Mouse (Mus musculus) heart, embryonic 15.5 days (tissue): ENCODE data around the gene Cenpo. TPM values are rescaled to one million over a fixed set of nuclear protein-coding genes. Genes with fewer than 3 reads are reported as not detected.

Experiments
- ATAC-seq: fragments of 200-750 bp; cut with Nextera tagmentation; replicated peaks from 2 replicates; pipeline ENCODE4 v1.8.0; 2017; ENCODE audit warnings: low read depth, moderate TSS enrichment; ENCODE audit not compliant: insufficient number of reproducible peaks, insufficient read depth, low FRiP score
- H3K27ac ChIP-seq: fragments of 300-500 bp; sonication (generic); 2 replicates; pipeline ENCODE4 v1.5.1; 2015; ENCODE audit warnings: mild to moderate bottlenecking, inconsistent platforms
- H3K27me3 ChIP-seq: fragments of 300-500 bp; sonication (generic); 2 replicates; pipeline ENCODE4 v1.6.1; 2015; ENCODE audit warnings: inconsistent platforms
- H3K36me3 ChIP-seq: fragments of 300-500 bp; sonication (generic); 2 replicates; pipeline ENCODE4 v1.6.1; 2015; ENCODE audit warnings: mild to moderate bottlenecking, inconsistent platforms
- H3K4me1 ChIP-seq: fragments of 300-500 bp; sonication (generic); replicated peaks from 2 replicates; pipeline ENCODE4 v1.6.1; 2015; ENCODE audit warnings: inconsistent platforms
- H3K4me2 ChIP-seq: fragments of 300-500 bp; sonication (generic); 2 replicates; pipeline ENCODE4 v1.6.1; 2015; ENCODE audit warnings: inconsistent platforms, mild to moderate bottlenecking, moderate library complexity
- H3K4me3 ChIP-seq: fragments of 300-500 bp; sonication (generic); 2 replicates; pipeline ENCODE4 v1.5.1; 2015; ENCODE audit warnings: mild to moderate bottlenecking, inconsistent platforms
- H3K9ac ChIP-seq: fragments of 300-500 bp; sonication (generic); 2 replicates; pipeline ENCODE4 v1.6.1; 2015; ENCODE audit warnings: mild to moderate bottlenecking, inconsistent platforms
- H3K9me3 ChIP-seq: fragments of 300-500 bp; sonication (generic); replicated peaks from 2 replicates; pipeline ENCODE4 v1.6.1; 2016; ENCODE audit warnings: inconsistent platforms
- WGBS: fragments of 180-500 bp; shearing (Covaris S2); methylation state at CpG from one replicate; pipeline ENCODE4 v1.1.7; 2015; ENCODE audit warnings: mixed read lengths; 5-methylcytosine and 5-hydroxymethylcytosine counted together
- polyA plus RNA-seq: library from polyadenylated mRNA; unstranded; fragments of >200 nt; fragmentation: Nextera tagmentation; extraction: Ambion mirVana; gene quantifications from 2 replicates; pipeline ENCODE4 v1.2.1, GENCODE M21; 2015

The Cenpo gene
- polyA plus RNA-seq, 1 experiment from 2014 or later: 6.4 TPM

DNA sequence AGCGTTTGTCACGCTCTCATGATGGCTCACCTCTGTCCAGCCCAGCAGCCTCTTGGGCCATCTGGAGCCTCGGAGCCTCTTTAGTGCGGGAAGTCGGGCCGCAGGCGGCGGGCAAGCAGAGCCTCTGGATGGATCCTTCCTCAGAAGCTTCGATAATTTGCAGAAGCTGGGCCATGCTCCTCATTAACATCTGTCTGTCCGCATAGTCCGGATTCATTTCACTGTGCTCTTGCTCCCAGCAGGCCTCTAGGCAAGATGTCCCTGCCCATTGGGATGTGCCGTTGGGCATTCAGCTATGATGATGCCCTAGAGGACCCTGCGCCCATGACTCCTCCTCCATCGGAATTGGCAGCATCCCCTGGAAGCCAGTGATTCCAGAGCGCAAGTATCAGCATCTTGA lies 3.4 kb upstream of the Cenpo start:
- Histone ChIP-seq H3K27me3 (no peaks in the 10 kb centered on the region), H3K36me3 (no peaks in the 10 kb centered on the region; the same call in 1 of the 2 replicates), H3K4me3 (no peak overlapping the region), H3K27ac (no peak overlapping the region), H3K4me1 (peaks cover 20% of the 10 kb centered on the region), H3K9ac (no peak overlapping the region), H3K4me2 (no peak overlapping the region), H3K9me3 (no peaks in the 10 kb centered on the region)
- 90% methylated on average over 15 of the region's 15 CpGs for WGBS
- no peak for ATAC-seq

DNA sequence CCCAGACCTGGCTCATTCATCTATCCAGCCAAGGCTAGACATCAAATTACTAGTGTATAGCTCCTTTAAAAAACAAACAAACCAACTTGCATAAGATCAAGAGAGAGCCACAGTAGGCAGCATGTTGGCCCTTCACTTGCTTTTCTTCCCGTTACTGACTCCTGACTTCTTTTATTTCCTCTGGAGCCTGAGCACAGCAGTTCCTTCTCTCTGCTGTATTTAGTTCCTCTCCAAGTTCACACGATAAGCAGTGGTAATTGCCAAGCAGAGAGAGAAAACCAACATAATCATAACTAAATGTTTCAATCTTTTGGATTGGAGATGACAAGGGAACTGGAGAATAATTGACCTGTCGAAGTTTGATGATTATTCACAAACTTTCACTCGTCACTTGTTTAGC lies 1.3 kb downstream of the Cenpo start:
- ATAC-seq: no peak
- Histone ChIP-seq H3K4me2 (peak overlapping the region; percentile 71), H3K9ac (peak overlapping the region; percentile 22; the same call in 1 of the 2 replicates), H3K27me3 (no peaks in the 10 kb centered on the region), H3K4me3 (peak overlapping the region; percentile 83), H3K9me3 (no peaks in the 10 kb centered on the region), H3K27ac (no peak overlapping the region), H3K36me3 (peaks cover 4% of the 10 kb centered on the region; the same call in 1 of the 2 replicates), H3K4me1 (peaks cover 14% of the 10 kb centered on the region)
- 45% methylated on average over 4 of the region's 4 CpGs for WGBS

DNA sequence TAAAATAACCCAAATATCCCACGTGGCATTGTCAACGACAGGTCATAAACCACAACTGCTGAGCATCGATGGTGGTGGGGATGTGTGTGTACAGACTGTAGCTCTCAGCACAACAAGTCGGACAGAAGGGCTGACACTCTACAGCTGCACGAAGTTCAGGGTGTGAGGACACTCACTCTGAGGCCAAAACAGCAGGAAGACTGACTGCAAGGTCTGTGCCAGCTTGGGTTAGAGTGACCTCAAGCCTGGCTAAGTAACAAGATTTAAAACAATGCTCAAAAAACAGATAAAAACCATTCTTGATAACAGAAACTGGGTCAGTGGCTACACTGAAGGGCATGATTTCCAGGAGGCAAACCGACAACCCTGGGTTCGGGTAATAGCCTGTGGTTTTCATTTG lies 3.9 kb downstream of the Cenpo start:
- H3K9me3 ChIP-seq: no peaks in the 10 kb centered on the region
- no peaks in the 10 kb centered on the region for H3K27me3 ChIP-seq
- H3K4me2 ChIP-seq: no peak overlapping the region
- peaks cover 19% of the 10 kb centered on the region for H3K36me3 ChIP-seq
- WGBS: 89% methylated on average over 7 of the region's 7 CpGs
- no peak for ATAC-seq
- H3K4me1 ChIP-seq: peaks cover 14% of the 10 kb centered on the region
- no peak overlapping the region for H3K27ac ChIP-seq
- H3K4me3 ChIP-seq: no peak overlapping the region
- H3K9ac ChIP-seq: no peak overlapping the region

DNA sequence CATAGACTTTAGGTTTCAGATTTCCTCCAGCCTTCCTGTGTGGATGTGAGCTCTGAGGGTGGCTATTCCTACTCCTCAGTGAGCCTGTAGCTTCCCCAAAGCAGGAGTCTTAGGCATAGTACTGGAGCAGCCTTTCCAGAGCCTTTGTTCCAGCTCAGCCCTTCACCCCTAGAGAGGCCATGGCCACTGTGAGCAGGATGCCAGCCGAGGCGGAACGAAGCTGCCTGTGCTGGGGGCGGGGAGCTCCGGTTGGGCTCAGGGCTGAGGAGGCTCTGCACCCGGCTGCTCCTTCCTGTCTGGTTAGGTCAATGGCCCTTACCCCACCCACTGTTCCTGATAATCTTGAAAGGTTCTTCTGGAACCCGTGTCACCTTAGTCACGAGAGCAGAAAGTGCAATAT lies 21.2 kb downstream of the Cenpo start:
- Histone ChIP-seq H3K4me1 (no peaks in the 10 kb centered on the region), H3K4me2 (no peak overlapping the region), H3K9me3 (no peaks in the 10 kb centered on the region), H3K27me3 (no peaks in the 10 kb centered on the region), H3K27ac (no peak overlapping the region), H3K4me3 (no peak overlapping the region), H3K9ac (no peak overlapping the region), H3K36me3 (peaks cover 44% of the 10 kb centered on the region)
- WGBS: 51% methylated on average over 8 of the region's 8 CpGs
- ATAC-seq: no peak

DNA sequence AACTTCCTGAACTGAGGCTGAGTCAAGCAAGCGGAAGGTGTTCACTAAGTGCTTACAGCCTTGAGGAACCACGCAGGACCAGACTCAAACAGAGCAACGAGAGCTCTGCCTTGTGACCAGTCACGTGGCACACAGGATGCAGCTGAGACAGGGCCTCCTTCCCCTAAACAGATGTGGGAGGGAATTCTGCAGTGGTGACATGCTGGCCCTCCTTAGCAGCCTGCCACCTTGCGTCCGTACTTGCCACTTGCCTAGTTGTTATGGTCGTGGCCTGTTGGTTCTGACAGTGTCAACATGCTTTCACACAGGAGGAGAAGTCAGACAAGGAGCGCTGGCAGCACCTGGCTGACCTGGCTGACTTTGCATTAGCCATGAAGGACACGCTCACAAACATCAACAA lies 22.9 kb downstream of the Cenpo start:
- Histone ChIP-seq H3K27ac (no peak overlapping the region), H3K4me1 (no peaks in the 10 kb centered on the region), H3K4me3 (no peak overlapping the region), H3K27me3 (no peaks in the 10 kb centered on the region), H3K36me3 (peaks cover 38% of the 10 kb centered on the region), H3K4me2 (no peak overlapping the region), H3K9ac (no peak overlapping the region), H3K9me3 (no peaks in the 10 kb centered on the region)
- 81% methylated on average over 9 of the region's 9 CpGs for WGBS
- ATAC-seq: no peak

DNA sequence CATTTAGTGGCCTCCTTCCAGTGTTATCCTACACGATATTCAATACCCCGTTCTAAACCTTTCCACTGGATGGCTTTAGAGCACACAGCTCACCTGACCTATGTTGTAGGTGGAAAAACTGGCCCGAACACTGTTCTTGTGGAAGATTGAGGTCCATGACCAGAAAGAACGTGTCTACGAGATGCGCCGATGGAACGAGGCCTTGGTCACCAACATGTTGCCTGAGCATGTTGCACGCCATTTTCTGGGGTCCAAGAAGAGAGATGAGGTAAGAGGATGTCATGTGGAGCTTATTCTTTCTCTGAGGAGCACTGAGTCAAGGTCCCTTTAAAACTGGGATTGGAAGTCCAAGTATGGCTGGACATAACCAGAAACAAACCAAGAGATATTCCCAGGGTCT lies 24.9 kb downstream of the Cenpo start:
- no peak for ATAC-seq
- no peak overlapping the region for H3K4me3 ChIP-seq
- 93% methylated on average over 9 of the region's 9 CpGs for WGBS

DNA sequence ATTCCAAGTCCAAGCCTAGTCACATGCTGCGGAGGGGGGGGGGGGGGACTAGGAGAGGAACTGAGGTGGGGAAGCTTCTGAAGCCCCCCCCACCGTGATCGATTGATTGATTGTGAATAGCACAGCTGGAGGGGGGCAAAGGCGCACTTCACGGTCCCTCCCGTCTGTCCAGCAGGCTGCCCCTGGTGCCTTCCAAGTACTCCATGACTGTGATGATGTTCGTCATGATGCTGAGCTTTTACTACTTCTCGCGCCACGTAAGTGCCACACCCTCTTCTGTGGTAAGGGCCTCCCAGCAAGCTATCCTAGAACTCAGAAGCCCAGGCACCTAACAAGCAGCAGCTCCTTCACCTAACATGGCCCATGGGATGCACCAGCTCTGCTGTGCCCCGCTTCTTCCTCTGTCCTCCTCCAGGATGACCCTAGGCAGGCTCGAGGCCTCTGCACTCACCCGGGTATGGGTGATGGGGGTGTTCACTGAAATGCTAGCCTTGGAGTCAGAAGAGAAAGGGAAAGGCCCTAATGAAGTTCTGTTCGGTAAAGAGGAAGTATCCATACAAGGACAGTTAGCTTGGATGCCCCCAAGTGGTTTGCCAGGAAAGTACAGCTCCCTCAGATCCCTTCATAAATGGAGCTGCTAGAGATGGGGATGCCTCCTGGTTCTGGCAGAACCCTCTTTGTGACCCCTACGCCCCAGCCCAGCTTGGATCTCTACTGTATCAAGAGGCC lies 25.5 kb downstream of the Cenpo start:
- H3K9me3 ChIP-seq: no peaks in the 10 kb centered on the region
- H3K9ac ChIP-seq: no peak overlapping the region
- 80% methylated on average over 15 of the region's 15 CpGs for WGBS
- H3K4me3 ChIP-seq: no peak overlapping the region
- H3K4me1 ChIP-seq: no peaks in the 10 kb centered on the region
- H3K27ac ChIP-seq: no peak overlapping the region
- ATAC-seq: no peak
- peaks cover 17% of the 10 kb centered on the region for H3K36me3 ChIP-seq
- no peaks in the 10 kb centered on the region for H3K27me3 ChIP-seq
- H3K4me2 ChIP-seq: no peak overlapping the region

More for the DNA sequence above, 24.9 kb downstream of the Cenpo start:
- Histone ChIP-seq H3K27me3 (no peaks in the 10 kb centered on the region), H3K9ac (no peak overlapping the region), H3K27ac (no peak overlapping the region), H3K4me2 (no peak overlapping the region), H3K4me1 (no peaks in the 10 kb centered on the region), H3K36me3 (peaks cover 21% of the 10 kb centered on the region), H3K9me3 (no peaks in the 10 kb centered on the region)

DNA sequence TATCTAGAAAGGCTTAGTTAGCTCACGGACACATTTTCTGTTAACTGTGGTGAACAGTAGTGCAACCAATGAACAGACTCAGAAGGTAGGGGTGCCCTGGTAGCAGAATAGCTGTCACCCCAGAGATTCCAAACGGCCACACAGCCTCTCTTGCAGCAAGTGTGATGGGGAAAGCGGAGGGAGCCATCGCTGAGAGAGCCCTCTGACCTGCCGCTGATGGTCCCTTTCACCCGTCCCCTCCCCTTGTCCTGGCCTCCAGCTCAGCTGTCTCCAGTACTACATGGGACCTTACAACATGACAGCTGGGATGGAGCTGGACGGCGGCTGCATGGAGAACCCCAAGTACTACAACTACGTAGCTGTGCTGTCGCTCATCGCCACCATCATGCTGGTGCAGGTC lies 28.0 kb downstream of the Cenpo start:
- Histone ChIP-seq H3K9ac (no peak overlapping the region), H3K27me3 (no peaks in the 10 kb centered on the region), H3K27ac (no peak overlapping the region), H3K9me3 (no peaks in the 10 kb centered on the region), H3K4me1 (no peaks in the 10 kb centered on the region), H3K4me3 (no peak overlapping the region), H3K4me2 (no peak overlapping the region), H3K36me3 (peaks cover 4% of the 10 kb centered on the region; the same call in 1 of the 2 replicates)
- ATAC-seq: no peak
- WGBS: 90% methylated on average over 11 of the region's 11 CpGs

DNA sequence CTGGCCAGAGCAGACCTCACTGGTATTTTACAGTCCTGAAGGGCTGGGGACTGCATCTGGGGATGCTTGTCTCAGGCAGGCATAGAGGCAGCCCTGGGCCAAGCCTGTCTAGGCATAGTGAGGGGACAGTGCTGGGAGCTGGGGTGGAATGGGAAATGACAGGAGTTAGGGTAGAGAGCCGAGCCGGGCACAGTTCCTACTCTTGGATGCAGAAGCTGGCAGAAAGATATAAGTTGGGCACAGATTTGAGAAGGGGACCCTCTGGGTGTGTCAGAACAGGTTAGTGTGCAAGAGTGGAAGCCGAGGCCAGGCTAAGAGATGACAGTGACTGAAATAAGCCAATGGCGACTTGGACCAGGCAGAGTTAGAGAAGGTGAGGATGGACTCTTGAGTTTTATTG lies 31.9 kb downstream of the Cenpo start:
- Histone ChIP-seq H3K4me3 (no peak overlapping the region), H3K9me3 (no peaks in the 10 kb centered on the region), H3K4me2 (no peak overlapping the region), H3K9ac (no peak overlapping the region), H3K27ac (no peak overlapping the region), H3K4me1 (no peaks in the 10 kb centered on the region), H3K27me3 (no peaks in the 10 kb centered on the region), H3K36me3 (no peaks in the 10 kb centered on the region)
- 87% methylated on average over 4 of the region's 4 CpGs for WGBS
- no peak for ATAC-seq

DNA sequence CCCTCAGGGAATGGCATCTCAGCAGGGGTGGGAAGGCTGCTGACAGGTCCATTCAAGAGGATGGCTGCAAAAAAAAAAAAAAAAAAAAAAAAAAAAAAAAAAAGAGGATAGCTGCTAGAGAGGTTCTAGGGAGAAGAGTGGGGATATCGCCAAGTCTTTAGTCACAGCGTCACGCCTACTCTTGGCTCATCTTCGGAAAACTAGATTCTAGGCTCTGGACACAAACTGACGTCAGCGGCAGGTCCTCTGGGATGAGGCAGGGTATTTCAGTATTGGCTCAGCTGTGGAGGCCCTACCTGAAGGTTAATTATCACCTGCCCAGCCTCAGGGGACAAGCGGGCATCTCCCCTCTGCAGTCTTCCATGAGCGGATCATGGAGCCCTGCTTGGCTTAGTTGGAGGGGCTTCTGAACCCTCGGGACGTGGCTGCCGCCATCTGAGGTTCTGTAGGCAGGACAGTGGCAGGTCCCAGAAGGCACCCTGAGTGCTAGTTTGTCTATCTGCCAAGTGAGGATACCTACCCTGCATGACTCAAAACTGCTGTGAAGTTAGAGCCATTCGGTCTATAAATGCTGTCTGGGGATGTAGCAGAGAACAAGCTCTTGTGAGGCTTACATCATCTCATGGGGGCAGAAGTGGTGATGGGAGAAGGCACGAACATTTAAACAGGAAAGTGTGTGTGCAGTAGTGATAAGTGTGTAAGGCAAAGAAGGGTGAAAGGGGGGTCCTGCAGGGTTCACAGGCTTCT lies 32.5 kb downstream of the Cenpo start:
- no peak overlapping the region for H3K4me2 ChIP-seq
- no peaks in the 10 kb centered on the region for H3K36me3 ChIP-seq
- H3K27me3 ChIP-seq: no peaks in the 10 kb centered on the region
- no peaks in the 10 kb centered on the region for H3K9me3 ChIP-seq
- H3K4me1 ChIP-seq: no peaks in the 10 kb centered on the region
- ATAC-seq: no peak
- no peak overlapping the region for H3K9ac ChIP-seq
- no peak overlapping the region for H3K4me3 ChIP-seq
- H3K27ac ChIP-seq: no peak overlapping the region
- WGBS: 79% methylated on average over 13 of the region's 13 CpGs

DNA sequence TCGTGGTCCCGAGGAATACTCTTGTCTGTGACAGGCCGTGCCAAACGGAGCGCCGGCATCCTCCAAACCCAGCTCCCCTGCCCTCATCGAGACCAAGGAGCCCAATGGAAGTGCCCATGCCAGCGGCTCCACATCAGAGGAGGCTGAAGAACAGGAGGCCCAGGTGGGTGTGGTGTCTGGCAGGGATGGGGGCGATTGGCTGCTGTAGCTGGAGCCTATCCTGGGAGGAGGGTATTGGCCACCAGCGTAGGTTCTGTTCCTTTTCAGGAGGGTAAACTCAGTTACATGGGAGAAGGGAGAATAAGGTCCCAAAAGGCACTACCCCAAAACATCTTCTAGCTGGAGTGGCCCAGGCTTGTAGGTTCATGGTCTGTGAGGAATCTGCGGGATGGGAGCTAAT lies 34.8 kb downstream of the Cenpo start:
- H3K4me1 ChIP-seq: no peaks in the 10 kb centered on the region
- no peaks in the 10 kb centered on the region for H3K27me3 ChIP-seq
- H3K9ac ChIP-seq: no peak overlapping the region
- whole genome bisulfite sequencing: 91% methylated on average over 11 of the region's 11 CpGs
- H3K36me3 ChIP-seq: no peaks in the 10 kb centered on the region
- no peak for ATAC-seq
- no peaks in the 10 kb centered on the region for H3K9me3 ChIP-seq
- H3K27ac ChIP-seq: no peak overlapping the region
- no peak overlapping the region for H3K4me3 ChIP-seq
- no peak overlapping the region for H3K4me2 ChIP-seq

DNA sequence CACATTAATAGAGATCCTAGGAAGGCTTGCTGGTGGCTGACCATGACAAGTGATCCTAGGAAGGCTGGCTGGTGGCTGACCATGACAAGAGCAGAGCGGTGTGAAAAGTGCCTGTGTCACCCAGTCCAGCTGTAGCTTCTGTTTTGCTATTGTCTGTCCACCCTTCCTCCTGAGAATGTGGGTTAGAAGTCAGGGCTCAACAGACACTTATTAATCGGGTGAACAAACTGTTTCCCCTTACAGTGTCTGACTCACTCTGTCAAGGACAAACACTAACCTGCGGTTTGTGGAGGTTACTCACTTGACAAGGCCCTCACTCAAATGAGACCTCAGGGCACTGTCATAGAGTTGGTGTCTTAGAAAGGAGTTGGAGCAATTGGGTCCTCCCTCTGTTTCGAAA lies 35.4 kb downstream of the Cenpo start:
- WGBS: 76% methylated on average over 4 of the region's 4 CpGs

More for the DNA sequence above, 35.4 kb downstream of the Cenpo start:
- no peak for ATAC-seq
- H3K36me3 ChIP-seq: no peaks in the 10 kb centered on the region
- peaks cover 4% of the 10 kb centered on the region for H3K4me1 ChIP-seq
- no peak overlapping the region for H3K9ac ChIP-seq
- no peak overlapping the region for H3K27ac ChIP-seq
- no peak overlapping the region for H3K4me3 ChIP-seq
- H3K9me3 ChIP-seq: no peaks in the 10 kb centered on the region
- no peaks in the 10 kb centered on the region for H3K27me3 ChIP-seq
- no peak overlapping the region for H3K4me2 ChIP-seq
